Mouse (Mus musculus) gastrocnemius, postnatal 14 days (tissue): ENCODE data around the gene Cdc14a. TPM values are rescaled to one million over a fixed set of nuclear protein-coding genes. Genes with fewer than 3 reads are reported as not detected.

Experiments used
- DNase-seq: peaks from one replicate; pipeline ENCODE4 v3.0.0; 2021; ENCODE audit warnings: mixed read lengths
- intact Hi-C: fragments of 180-260 bp; cut with DNase I; formaldehyde crosslinking; loops from one replicate; pipeline ENCODE4 v1.15.1; 2025; ENCODE audit warnings: low total_unique reads
- total RNA-seq, 2 experiments: library from RNA; stranded (reverse); gene quantifications; 2 replicates each; pipeline ENCODE4 v1.2.3; 2021

Cdc14a gene
- total RNA-seq, 2 experiments from 2014 or later, result 17.0 to 23.9 TPM

DNA sequence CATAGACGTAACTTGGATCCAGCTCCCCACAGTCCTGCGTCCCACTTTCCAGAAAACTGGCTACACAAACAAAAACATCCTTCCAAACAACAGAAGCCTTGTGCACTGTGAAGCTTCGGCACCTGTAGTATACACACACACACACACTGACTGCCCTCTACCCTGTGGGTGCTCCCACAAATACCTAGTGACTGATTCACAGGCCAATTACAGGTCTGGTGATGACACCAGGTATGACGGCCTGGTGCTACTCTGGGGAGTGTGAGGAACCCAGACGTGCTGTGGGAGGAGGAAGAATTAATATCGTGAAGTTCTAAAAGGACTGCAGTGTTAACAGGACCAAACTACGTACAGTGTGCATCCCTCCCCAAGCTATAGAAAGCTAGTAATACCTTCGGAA is 1.8 kb downstream of the Cdc14a start:
- no peak for DNase-seq
- intact Hi-C loops, result loop anchor here (5.0 kb wide), 2 partner anchors 80 kb away; no protein-coding TSS in a partner anchor

DNA sequence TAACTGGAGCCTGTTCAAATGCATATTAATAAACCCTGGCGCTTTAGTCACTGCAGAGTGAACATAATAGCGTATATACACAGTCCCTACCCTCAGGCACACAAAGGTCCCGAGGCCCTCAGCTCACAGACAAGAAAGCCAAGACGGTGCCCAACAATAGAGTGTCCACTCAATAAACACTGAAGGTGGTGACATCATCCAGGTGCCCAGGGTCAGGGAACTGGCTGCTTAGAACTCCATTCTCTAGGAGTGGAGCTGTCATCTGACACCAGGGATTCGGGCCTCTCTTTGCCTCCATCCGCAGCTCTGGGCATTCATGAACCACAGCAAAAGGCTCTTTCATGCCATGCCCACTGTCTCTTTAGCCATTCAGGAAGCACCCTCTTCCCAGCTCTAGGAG is 2.7 kb downstream of the Cdc14a start:
- intact Hi-C loops, result loop anchor here (5.0 kb wide), 2 partner anchors 79 to 81 kb away; no protein-coding TSS in a partner anchor
- DNase-seq, result no peak

DNA sequence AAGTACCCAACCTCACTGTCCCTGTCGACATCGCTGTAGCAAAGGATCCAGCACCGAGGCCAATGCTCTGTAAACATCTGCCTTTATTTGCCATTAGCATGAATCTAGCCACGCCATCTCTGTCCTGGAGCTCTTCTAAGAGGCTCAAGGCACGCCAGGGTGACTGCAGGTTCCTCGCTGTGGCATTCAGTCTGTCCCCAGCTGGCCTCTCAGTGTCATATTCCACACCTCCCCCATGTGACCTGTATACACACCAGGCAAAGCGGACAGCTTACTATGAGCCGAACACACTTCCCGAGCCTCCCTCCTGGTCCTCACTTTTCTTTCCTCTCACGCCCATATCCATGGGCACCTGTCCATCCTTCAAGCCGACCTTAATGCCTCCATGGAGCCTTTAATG is 4.0 kb downstream of the Cdc14a start:
- DNase-seq, result peak; percentile 29
- intact Hi-C loops, result loop anchor here (5.0 kb wide), 2 partner anchors 77 to 83 kb away; no protein-coding TSS in a partner anchor

DNA sequence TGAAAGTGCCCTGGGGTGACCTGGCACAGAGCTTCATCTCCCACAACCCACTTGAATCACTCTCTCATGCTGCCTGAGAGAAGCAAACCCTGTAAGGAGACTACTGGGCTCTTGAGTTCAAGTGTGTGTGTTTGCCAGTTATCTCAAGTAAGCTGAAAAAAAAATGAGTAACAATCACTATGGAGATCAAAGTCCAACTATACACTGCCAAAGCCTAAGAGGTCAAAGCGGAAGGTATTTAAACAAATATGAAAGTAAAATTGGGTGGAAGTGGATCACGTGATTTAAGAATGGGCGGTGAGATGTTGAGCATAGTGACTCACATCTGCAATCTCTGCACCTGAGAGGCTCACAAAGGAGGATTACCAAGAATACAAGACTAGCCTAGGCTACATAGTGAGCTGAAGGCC is 9.4 kb downstream of the Cdc14a start:
- DNase-seq, result no peak
- intact Hi-C loops, result no loop called here

DNA sequence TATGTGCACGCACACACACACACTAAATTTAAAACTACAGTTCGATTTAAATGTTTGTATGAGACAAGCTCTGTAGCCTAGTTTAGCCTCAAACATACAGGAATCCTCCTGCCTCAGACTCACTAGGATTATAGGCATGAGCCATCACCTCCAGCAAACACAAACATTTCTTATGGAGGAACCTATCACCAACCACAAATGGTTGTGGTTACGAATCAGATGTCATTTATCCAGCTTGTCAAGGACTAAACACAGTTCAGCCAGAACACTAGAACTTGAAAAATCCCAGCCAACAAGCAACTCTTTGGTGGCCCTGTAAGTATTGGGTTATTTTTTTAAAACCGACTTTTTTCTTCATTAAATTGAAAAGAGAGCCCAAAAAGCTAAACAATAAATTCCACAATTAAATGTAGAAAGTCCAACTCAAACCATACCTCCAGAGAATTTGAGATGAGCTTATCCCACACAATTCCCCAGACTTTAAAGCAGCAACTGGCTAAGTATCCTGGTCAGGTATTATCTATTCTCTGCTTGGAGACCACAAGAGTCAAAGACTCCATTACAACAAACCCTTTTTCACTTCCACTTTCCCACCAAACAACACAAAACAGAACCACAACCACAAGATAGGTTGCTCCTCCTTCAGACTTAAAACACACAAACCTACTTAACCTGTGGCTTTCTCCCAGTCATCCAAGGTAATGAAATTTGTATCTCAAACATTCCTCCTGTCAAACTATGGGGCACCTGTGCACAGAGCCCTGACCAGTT is 10.7 kb downstream of the Cdc14a start:
- DNase-seq, result no peak
- intact Hi-C loops, result no loop called here

DNA sequence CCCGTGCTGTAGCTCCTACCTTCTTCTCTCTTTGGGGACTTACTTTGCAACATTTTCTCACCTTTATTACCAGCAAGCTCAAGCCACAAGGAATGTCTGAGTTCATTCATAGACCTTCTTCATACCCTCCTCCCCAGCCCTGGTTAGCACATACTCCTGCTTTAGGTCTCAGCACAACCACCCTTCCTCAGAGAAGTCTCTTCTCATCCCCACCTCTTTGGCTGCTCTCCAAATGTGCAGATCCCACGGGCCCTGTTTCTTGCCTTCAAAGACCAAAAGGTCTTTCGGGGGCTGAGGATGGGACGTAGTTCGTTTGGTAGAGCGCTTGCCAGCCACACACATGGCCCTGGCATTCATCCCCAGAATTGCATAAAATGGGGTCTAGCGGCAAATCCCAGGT is 13.8 kb downstream of the Cdc14a start:
- DNase-seq, result no peak
- intact Hi-C loops, result no loop called here

DNA sequence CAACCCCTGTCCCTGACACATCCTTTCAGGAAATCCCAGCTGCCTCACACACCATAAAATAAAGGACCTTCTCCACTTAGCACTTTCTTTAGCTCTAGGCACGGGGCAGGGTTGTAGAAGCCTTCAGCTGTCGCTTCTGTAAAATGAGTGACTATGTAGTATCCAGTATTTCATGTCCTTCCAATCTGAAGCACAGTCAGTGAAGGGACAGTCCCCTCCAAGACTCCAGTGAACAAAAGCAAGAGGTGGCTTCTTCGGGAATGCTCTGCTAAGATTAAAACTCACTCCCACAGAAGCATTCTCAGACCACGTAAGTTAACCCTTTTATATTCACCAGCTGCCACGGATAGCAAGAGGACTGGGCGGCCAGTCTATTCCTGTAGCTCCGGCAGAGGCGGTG is 14.3 kb downstream of the Cdc14a start:
- intact Hi-C loops, result no loop called here
- DNase-seq, result no peak

DNA sequence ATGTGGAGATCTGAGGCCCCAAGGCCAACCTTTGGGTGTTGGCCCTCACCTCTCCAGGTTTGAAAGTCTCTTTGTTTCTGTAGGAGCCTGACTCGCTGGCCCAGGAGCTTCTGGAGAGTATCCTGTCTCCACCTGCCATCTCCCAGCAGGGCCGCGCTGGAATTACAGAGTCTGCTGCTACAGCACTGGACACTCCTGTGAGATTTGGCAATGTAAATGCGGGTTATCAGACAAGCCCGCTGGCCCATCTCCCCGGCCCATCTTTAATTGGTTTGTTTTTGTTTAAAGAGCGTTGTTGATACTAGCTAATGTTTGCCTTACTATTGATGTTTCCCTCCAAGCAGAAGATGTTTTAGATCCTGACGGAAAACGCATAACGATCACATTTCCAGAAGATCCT is 15.0 kb downstream of the Cdc14a start:
- intact Hi-C loops, result no loop called here

DNA sequence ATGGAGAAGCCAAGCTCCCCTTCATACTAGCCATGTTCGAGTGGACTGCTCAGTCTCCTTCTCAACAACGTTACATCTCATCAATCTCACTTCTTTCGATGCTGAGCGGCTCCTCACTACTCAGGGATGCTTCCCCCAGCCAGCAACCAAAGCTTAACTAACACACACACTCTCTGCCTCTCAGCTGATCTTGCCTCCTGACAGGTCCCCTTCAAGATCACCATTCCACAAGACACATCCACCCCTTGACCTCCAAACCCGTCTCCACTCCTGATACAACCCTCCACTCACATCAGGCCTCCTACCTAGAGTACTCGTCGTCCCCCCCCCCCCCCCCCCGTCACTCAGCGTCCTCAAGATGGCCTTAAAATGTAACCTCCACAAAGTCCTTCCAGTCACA is 18.3 kb downstream of the Cdc14a start:
- no peak for DNase-seq
- intact Hi-C loops, result no loop called here

More for the DNA sequence above, 15.0 kb downstream of the Cdc14a start:
- no peak for DNase-seq

DNA sequence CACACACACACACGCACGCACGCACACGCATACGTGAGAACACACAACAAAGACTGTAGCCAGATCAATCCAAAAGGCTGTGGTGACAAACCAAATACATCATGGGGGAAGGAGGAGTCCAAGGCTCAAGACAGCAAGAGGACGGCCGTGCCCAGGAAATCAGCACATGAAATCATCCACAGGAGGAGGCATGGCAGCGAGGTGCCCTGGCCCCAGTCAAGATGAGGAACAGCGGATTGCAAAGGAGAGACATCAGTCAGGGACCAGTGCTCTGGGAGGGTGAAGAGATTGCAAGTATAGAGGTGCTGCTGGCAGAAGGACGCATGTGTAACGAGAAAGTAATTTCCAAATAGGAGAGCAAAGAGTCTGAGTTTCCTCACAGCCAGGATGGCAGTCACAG is 22.4 kb downstream of the Cdc14a start:
- intact Hi-C loops, result no loop called here
- no peak for DNase-seq

DNA sequence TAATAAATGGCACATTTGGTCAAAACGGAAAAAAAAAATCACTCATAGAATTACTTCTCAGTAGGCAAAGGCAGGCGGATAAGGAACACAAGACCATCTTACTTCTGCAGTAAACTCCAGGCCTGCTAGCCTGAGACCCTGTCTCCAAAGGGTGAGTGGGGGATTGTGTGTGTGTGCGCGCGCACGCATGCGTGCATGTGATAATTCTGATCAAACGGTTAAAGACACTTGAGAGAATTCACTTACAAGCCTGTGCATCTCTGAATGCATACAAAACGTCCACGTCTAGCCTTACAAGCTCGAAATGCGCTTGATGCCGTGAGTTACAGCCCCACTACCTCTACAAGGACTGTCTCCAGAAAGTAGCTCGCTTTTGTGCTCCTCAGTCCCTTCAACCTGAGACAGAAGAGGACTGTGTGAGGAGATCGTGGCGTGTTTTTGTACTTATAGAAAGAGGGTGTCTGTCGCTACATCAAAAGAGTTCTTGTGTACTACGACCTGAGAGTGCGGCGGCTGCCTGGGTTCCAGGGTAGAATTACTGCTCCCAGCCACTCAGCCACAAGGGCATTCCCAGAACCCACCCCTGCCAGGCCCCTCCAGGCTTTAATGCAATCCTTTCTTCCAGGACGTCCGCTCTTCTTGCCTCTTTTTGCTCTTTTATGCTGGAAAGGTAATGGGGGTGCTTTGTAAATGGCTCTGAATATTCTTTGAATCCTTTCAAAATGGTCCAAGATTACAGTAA is 24.3 kb downstream of the Cdc14a start:
- DNase-seq, result no peak
- intact Hi-C loops, result no loop called here

DNA sequence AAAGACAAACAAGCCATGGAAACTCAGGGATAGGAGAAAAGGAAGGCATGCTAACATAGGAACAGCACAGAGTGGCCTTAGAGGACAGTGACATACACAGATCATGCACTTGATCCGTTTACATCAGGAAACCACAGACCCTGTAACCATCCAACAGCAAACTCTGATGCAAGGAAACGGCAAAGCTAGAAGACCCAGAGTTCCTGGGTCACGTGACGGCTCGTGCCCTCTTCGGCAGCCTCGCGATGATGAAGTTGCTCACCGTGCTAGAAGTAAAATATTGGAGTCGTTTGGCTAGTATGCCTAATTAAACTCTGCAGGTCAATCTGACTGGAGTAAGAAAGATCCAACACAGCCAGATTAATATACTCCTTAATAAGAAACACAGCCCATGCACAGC is 25.3 kb downstream of the Cdc14a start:
- intact Hi-C loops, result no loop called here
- DNase-seq, result no peak

DNA sequence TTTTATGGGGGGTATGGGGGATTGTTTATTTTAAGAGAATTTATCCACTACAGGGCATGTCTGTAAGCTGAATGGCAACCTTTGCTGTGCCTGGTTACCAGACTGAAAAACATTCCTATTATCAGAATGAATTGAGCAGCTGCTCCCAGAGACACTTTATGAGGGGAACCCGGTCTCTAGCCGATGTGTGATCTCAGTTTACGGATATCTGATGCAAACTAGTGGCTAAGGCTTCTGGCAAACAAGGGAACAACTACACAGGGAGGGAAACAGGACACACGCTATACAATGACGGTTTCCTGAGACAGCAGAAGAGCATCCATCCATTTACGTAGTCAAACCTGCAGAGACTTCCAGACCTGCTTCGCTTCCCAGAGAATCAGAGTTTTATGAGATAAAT is 25.9 kb downstream of the Cdc14a start:
- no peak for DNase-seq
- intact Hi-C loops, result no loop called here

DNA sequence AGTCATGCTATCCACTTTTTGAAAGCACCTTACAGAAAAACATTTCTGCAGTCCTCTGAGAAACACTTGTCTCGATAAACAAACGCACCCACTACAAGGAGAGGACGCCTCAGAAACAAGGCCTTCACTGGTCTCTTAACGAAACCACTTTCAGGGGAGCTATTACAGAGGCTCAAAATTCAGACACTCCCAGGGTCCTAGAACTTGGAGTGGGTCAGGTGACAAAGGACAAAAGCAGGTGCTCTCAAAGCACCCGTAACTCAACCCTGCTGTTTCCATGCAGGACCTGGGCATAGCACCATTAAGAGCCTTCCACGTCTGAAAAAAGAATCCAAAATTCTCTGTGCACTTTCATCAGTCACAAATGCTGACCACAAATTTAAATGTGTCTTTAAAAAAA is 26.5 kb downstream of the Cdc14a start:
- intact Hi-C loops, result no loop called here

DNA sequence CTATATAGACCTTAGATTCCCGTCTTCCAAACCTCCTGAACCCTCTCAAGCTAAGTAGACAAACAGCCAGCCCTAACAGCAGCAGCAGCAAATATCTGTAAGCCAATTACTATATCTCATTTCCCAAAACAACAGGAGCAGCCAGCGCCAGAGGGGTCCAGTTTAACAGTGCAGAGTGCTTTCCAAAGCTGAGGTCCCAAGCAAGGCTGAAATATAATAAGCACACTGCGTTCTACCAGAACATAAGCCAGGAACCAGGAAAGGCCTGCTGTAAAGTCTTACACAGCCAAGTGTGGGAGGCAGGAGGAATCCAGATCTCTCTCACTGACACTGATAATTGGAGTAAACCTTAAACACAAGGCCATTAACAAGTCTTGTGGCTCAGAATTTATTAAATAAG is 27.3 kb downstream of the Cdc14a start:
- peak; percentile 36 for DNase-seq
- intact Hi-C loops, result no loop called here

More for the DNA sequence above, 26.5 kb downstream of the Cdc14a start:
- DNase-seq, result no peak

DNA sequence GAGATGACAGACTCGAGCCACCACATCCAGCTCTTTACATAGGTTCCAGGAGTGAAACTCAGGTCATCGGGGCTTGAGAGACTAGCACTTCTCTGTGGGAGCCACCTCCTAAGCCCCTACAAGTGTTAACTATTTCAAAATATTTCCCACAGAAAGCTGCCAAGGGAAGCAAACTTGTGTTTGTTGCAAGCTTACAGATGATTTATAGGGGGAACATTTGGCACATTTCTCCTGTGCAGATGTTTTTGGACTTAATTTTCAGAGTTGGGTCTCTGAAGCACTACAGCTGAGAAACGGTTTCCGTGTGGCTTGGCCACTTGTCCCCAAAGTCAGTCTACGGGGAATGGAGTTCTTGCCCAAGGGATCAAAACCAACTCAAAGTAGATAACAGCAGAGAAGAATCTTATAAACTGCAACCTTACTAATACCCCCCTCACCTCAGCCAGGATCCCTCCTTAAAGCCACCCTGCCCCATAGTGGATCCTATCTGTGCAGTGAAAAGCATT is 28.9 kb downstream of the Cdc14a start:
- no peak for DNase-seq
- intact Hi-C loops, result no loop called here

DNA sequence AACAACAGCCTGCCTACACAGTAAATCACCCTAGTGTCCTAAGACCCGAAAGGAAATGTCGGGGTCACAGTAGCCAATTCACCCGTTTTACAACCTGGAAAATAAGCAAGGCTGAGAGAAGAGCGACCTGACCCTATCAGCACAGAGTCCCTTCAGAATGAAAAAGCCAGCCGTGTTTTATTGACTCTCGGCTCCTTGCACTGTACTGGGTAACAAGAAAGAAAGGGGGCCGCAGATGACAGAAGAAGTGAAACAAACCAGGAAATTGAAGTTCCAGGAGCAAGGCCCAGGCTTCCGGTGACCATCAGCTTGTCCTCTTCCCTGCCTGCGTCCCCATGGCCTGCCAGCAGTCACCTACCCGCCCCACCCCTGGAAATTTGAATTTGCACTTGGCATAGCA is 32.4 kb downstream of the Cdc14a start:
- DNase-seq, result no peak
- intact Hi-C loops, result no loop called here

DNA sequence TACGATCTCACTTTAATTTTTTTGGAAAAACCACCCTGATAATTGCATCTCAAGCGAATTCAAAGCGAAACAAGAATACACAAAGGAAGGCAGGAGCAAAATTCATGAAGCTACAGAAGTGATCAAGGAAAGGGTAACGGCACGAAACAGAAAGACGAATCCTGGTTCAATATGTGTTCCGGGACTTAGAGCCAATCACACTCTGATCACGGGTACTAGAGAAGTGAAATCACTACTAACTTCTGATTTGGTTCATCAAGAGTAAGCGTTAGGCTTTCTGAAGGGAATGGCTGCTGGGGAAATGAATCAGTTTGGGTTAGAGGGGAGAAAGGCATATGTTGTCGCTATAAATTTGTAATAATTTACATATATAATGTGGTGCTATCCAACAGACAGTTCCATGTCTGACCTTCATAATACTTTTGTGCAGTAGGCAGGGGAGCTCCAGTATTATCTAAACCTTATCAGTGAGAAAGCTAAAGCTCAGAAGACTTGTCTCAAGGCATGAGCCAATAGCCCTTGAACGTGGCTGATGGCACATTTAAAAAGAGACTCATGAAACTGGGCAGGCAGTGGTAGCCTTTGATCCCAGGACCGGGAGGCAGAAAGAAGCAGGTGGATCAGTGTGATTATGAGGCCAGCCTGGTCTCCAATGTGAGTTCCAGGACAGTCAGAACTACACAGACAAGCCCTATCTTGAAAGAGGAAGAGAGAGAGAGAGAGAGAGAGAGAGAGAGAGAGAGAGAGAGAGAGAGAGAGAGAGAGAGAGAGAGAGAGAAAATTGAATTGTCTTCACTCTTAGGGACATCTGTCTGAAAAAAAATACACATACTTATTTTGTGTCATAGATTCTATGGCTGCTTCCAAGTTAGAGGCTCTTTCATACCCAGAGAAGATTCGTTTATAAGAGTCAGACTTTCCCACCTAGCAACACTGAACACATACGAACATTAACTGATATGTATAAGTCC is 34.0 kb downstream of the Cdc14a start:
- intact Hi-C loops, result no loop called here
- no peak for DNase-seq

DNA sequence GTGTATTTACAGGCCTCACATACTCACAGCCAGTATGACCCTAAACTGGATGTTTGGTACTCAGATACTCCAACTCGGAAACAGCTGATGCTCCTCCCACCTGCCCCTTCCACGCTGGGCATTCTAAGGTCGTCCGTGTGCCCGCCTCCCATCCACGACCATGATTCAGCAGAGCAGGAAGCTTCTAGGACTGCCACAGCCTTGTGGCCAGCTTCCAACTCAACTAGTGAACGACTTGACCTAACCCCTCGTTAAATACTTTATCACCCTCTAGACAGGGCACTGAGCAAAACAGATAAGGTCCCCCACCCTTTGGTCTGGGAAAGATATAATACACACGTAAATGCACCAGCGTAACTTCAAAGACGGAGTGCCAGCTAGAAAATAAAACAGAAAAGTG is 35.0 kb downstream of the Cdc14a start:
- DNase-seq, result no peak
- intact Hi-C loops, result no loop called here

DNA sequence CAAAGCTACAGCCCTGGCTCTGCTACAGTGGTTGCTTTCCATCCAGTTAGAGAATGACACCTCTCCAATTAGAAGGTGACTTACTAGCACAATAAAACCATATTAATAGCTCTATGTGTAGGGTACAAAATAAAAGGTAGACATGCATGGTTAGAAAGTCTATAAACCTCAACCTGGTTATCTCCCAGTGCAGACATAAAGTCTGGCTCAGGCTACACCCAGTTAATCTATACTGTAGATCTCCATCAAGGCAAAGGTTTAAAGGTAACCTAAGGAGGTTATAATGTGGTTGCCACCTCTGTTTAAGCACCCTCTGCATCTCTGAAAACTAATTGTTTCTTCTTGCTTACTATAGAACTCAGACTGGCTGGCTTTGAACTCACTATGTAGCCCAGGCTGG is 36.9 kb downstream of the Cdc14a start:
- no peak for DNase-seq
- intact Hi-C loops, result no loop called here
